Comparison of ENCODE assay signal across 8 mouse cellular contexts in genomic region chr2:35662001-35662491, GRCm38 (mm10).
DNase-seq lines count a peak whose midpoint lies in the region; ATAC-seq lines count a peak whose summit lies in the region.

No protein-coding gene starts in this region.

- DNase-seq in lung, adult 18-20 months: peak; percentile 68 to 83
- no peak for DNase-seq in lung, postnatal 14 days
- peak; percentile 39 to 57 for DNase-seq in left cerebral cortex, postnatal 36 days (ENCODE audit: low spot score in 2 of 2)
- peak; percentile 66 for DNase-seq in testis, postnatal 10 days (ENCODE audit: low spot score)
- no peak for DNase-seq in spleen, adult 12 weeks (ENCODE audit: low spot score)

- H3K4me3 ChIP-seq in brown adipose tissue, adult 24 weeks (ENCODE audit: insufficient read depth, low read depth, low read length): peak overlapping the region; percentile 63

- intact Hi-C loops in left cerebral cortex, postnatal 36 days (cut with DNase I): loop anchor here (5.0 kb wide), 2 partner anchors 55 to 70 kb away; no protein-coding TSS in a partner anchor

- ATAC-seq in hematopoietic stem cell, adult 5-6 weeks (replicated peaks in 1 of 2; ENCODE audit: insufficient read depth in 1 of 2, low FRiP score in 2 of 2, low TSS enrichment in 1 of 2, low read depth in 1 of 2, poor library complexity in 2 of 2, severe bottlenecking in 2 of 2): peak; percentile 19 to 27; a peak in 3 of 4 replicates
- 0 out of 2 replicates have a peak, but pooled peaks have one; percentile 12 for ATAC-seq in megakaryocyte-erythroid progenitor cell, adult 5-6 weeks (replicated peaks; ENCODE audit: low FRiP score, low TSS enrichment, poor library complexity, severe bottlenecking)

- peak overlapping the region; percentile 40 for H3K27ac ChIP-seq in brown adipose tissue, adult 24 weeks (replicated peaks; ENCODE audit: low read depth, low read length)

- peaks cover 32% of the 10 kb centered on the region for H3K4me1 ChIP-seq in brown adipose tissue, adult 24 weeks (ENCODE audit: control insufficient read depth, insufficient read depth, insufficient read length, low read length)

Comparison
In these comparisons a context has a peak if more than half of its experiments do, and no peak if none do; other contexts are left out.
1. DNase-seq: peak in lung, adult 18-20 months (2 of 2), left cerebral cortex, postnatal 36 days (2 of 2) and testis, postnatal 10 days (single experiment); none in lung, postnatal 14 days (single experiment) and spleen, adult 12 weeks (single experiment).